Mouse (Mus musculus): ENCODE measurements around the gene Ybx2. TPM values are rescaled to one million over a fixed set of nuclear protein-coding genes. Genes with fewer than 3 reads are reported as not detected.

The Ybx2 gene
- total and polyA plus RNA-seq, 3 experiments, result 0.25 to 0.39 TPM; not detected in 1

GRCm38 (mm10) chr11:69982225-69982624 is 46.6 kb downstream of the Ybx2 start, which contains the start of gene Elp5:
Elp5 (minus strand) TSS chr11:69982517.
- Histone ChIP-seq H3K27me3 (replicated peaks) (no peaks in the 10 kb centered on the region), H3K27ac (ENCODE audit: insufficient read depth, low read depth) (peak within 1 kb of the TSS; percentile 57), H3K4me1 (ENCODE audit: control insufficient read depth in 1 of 2, insufficient read depth in 2 of 2) (peaks cover 5 to 33% of the 10 kb centered on the region in 2 experiments), H3K4me3 (replicated peaks in 1 of 3; ENCODE audit: low read depth in 2 of 3, low read length in 2 of 3, poor library complexity in 1 of 3) (peak within 1 kb of the TSS; percentile 76 to 92 (median 82)), H3K36me3 (replicated peaks in 1 of 2; ENCODE audit: control insufficient read depth in 1 of 2, insufficient read depth in 1 of 2, low read length in 1 of 2) (peaks cover 32 to 58% of the 10 kb centered on the region in 2 experiments), H3K9me3 (replicated peaks; ENCODE audit: low read length) (peaks cover 2% of the 10 kb centered on the region), H3K4me2 (ENCODE audit: insufficient read depth, low read depth, poor library complexity, severe bottlenecking) (peak within 1 kb of the TSS; percentile 91), H3K79me2 (replicated peaks; ENCODE audit: control insufficient read depth, extremely low read depth, insufficient read depth, poor library complexity, severe bottlenecking) (peaks cover 45% of the 10 kb centered on the region), H3K9ac (ENCODE audit: insufficient read depth, low read depth) (peak within 1 kb of the TSS; percentile 89)
- TF ChIP-seq CHD1 (IDR thresholded peaks at IDR 0.05; ENCODE audit: low read depth, low read length), result no peak
- 0 out of 2 replicates have a peak, but pooled peaks have one; percentile 21 for TF ChIP-seq POLR2A (IDR thresholded peaks at IDR 0.05; ENCODE audit: low read depth, low read length)
- no peak for DNase-seq (ENCODE audit: extremely low read depth)
- dilution Hi-C loops (cut with MboI; ENCODE audit: extremely low pct_ligation_motif_present, extremely low pct_unique_long_range_greater_than_20kb, low sequenced_read_pairs) (no loop called here), in situ Hi-C loops (cut with MboI; ENCODE audit: low pct_ligation_motif_present, low pct_unique_long_range_greater_than_20kb, low sequenced_read_pairs) (no loop called here)

GRCm38 (mm10) chr11:69982877-69983276 is 47.3 kb downstream of the Ybx2 start:
- dilution Hi-C loops (cut with MboI; ENCODE audit: extremely low pct_ligation_motif_present, extremely low pct_unique_long_range_greater_than_20kb, low sequenced_read_pairs), result no loop called here
- Histone ChIP-seq H3K4me3 (replicated peaks in 1 of 3; ENCODE audit: low read depth in 2 of 3, low read length in 2 of 3, poor library complexity in 1 of 3) (no peak overlapping the region), H3K4me2 (ENCODE audit: insufficient read depth, low read depth, poor library complexity, severe bottlenecking) (peak overlapping the region; percentile 91), H3K4me1 (ENCODE audit: control insufficient read depth in 1 of 2, insufficient read depth in 2 of 2) (peaks cover 5 to 33% of the 10 kb centered on the region in 2 experiments), H3K79me2 (replicated peaks; ENCODE audit: control insufficient read depth, extremely low read depth, insufficient read depth, poor library complexity, severe bottlenecking) (peaks cover 45% of the 10 kb centered on the region), H3K36me3 (replicated peaks in 1 of 2; ENCODE audit: control insufficient read depth in 1 of 2, insufficient read depth in 1 of 2, low read length in 1 of 2) (peaks cover 34 to 59% of the 10 kb centered on the region in 2 experiments), H3K9me3 (replicated peaks; ENCODE audit: low read length) (peaks cover 2% of the 10 kb centered on the region), H3K27ac (ENCODE audit: insufficient read depth, low read depth) (no peak overlapping the region), H3K9ac (ENCODE audit: insufficient read depth, low read depth) (peak overlapping the region; percentile 89; the same call in 1 of the 2 replicates), H3K27me3 (replicated peaks) (no peaks in the 10 kb centered on the region)
- in situ Hi-C loops (cut with MboI; ENCODE audit: low pct_ligation_motif_present, low pct_unique_long_range_greater_than_20kb, low sequenced_read_pairs), result no loop called here
- DNase-seq (ENCODE audit: extremely low read depth), result no peak
- no peak for TF ChIP-seq CHD2 (IDR thresholded peaks at IDR 0.05; ENCODE audit: low read length)
- TF ChIP-seq ZKSCAN1 (IDR thresholded peaks at IDR 0.05; ENCODE audit: borderline replicate concordance, low read depth, low read length), result no peak
- no peak for TF ChIP-seq NELFE (IDR thresholded peaks at IDR 0.05; ENCODE audit: low read depth, low read length)

- DNase-seq (ENCODE audit: extremely low read depth), result no peak
- Histone ChIP-seq H3K4me1 (ENCODE audit: control insufficient read depth in 1 of 2, insufficient read depth in 2 of 2) (peaks cover 5 to 32% of the 10 kb centered on the region in 2 experiments), H3K36me3 (replicated peaks in 1 of 2; ENCODE audit: control insufficient read depth in 1 of 2, insufficient read depth in 1 of 2, low read length in 1 of 2) (peaks cover 37 to 59% of the 10 kb centered on the region in 2 experiments), H3K9ac (ENCODE audit: insufficient read depth, low read depth) (0 out of 2 replicates have a peak overlapping the region, but pooled peaks have one; percentile 89), H3K9me3 (replicated peaks; ENCODE audit: low read length) (peaks cover 2% of the 10 kb centered on the region), H3K27me3 (replicated peaks) (no peaks in the 10 kb centered on the region), H3K4me2 (ENCODE audit: insufficient read depth, low read depth, poor library complexity, severe bottlenecking) (0 out of 2 replicates have a peak overlapping the region, but pooled peaks have one; percentile 91), H3K4me3 (replicated peaks in 1 of 3; ENCODE audit: low read depth in 2 of 3, low read length in 2 of 3, poor library complexity in 1 of 3) (no peak overlapping the region), H3K79me2 (replicated peaks; ENCODE audit: control insufficient read depth, extremely low read depth, insufficient read depth, poor library complexity, severe bottlenecking) (peaks cover 43% of the 10 kb centered on the region), H3K27ac (ENCODE audit: insufficient read depth, low read depth) (no peak overlapping the region)
- in situ Hi-C loops (cut with MboI; ENCODE audit: low pct_ligation_motif_present, low pct_unique_long_range_greater_than_20kb, low sequenced_read_pairs) (no loop called here), dilution Hi-C loops (cut with MboI; ENCODE audit: extremely low pct_ligation_motif_present, extremely low pct_unique_long_range_greater_than_20kb, low sequenced_read_pairs) (no loop called here)
- no peak for TF ChIP-seq USF1 (IDR thresholded peaks at IDR 0.05; ENCODE audit: low read depth, low read length)
- TF ChIP-seq MYC (IDR thresholded peaks at IDR 0.05; ENCODE audit: low read depth, low read length), result no peak
- no peak for TF ChIP-seq RCOR1 (conservative IDR thresholded peaks at IDR 0.05; ENCODE audit: low read depth, low read length)
- TF ChIP-seq MAX (IDR thresholded peaks at IDR 0.05; ENCODE audit: low read length), result no peak
- no peak for TF ChIP-seq ZMIZ1 (IDR thresholded peaks at IDR 0.05; ENCODE audit: low read depth, low read length)
- no peak for TF ChIP-seq PAX5 (IDR thresholded peaks at IDR 0.05; ENCODE audit: low read length)
- TF ChIP-seq ELF1 (IDR thresholded peaks at IDR 0.05; ENCODE audit: low read depth, low read length), result no peak
- no peak for TF ChIP-seq MEF2A (IDR thresholded peaks at IDR 0.05; ENCODE audit: borderline replicate concordance, low read depth, low read length)
- TF ChIP-seq IRF4 (IDR thresholded peaks at IDR 0.05; ENCODE audit: low read depth, low read length), result no peak
- TF ChIP-seq ZNF384 (IDR thresholded peaks at IDR 0.05; ENCODE audit: low read depth, low read length), result no peak
- TF ChIP-seq TCF12 (IDR thresholded peaks at IDR 0.05; ENCODE audit: low read depth, low read length), result no peak
- no peak for TF ChIP-seq TBP (conservative IDR thresholded peaks at IDR 0.05; ENCODE audit: low read depth, low read length)
- no peak for TF ChIP-seq SIN3A (IDR thresholded peaks at IDR 0.05; ENCODE audit: low read length)
- no peak for TF ChIP-seq KAT2A (IDR thresholded peaks at IDR 0.05; ENCODE audit: insufficient replicate concordance, low read length)
- no peak for TF ChIP-seq USF2 (conservative IDR thresholded peaks at IDR 0.05; ENCODE audit: low read depth, low read length)
- no peak for TF ChIP-seq POLR2A (IDR thresholded peaks at IDR 0.05; ENCODE audit: low read depth, low read length)
- no peak for TF ChIP-seq CHD1 (IDR thresholded peaks at IDR 0.05; ENCODE audit: low read depth, low read length)
These were observed 47.8 kb downstream of the Ybx2 start for GRCm38 (mm10) chr11:69983377-69983776.

Measured in CH12.LX (cell line).